Mouse (Mus musculus): ENCODE results near the gene Alkbh7. TPM values are rescaled to one million over a fixed set of nuclear protein-coding genes. Genes with fewer than 3 reads are reported as not detected.

Gene Alkbh7
- total RNA-seq, 2 experiments from 2014 or later: 15.1 to 19.8 TPM

- ATAC-seq (replicated peaks; ENCODE audit: poor library complexity): no peak
Measured at GRCm38 (mm10) chr17:56986105-56986805, 10.9 kb upstream of the Alkbh7 start.

DNA sequence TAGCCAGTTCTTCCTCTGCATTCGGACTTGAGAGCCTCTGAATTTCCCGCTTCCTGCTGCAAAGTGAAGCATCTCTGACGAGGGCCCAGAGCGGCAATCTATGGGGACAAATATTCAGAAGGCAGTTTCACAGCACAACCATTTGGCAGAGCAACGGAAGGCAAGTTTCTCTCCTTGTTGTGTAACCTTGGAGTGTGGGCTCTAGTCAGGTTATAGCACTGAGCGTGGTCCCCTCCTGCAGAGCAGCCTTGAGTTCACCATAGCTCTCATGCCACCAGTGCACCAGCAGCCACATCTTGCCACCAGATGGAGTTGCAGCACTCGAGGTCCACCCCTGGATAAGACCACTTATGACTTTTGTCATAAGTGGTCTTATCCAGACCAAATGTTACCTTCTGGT lies 8.7 kb upstream of the Alkbh7 start:
- ATAC-seq (replicated peaks; ENCODE audit: poor library complexity): no peak

DNA sequence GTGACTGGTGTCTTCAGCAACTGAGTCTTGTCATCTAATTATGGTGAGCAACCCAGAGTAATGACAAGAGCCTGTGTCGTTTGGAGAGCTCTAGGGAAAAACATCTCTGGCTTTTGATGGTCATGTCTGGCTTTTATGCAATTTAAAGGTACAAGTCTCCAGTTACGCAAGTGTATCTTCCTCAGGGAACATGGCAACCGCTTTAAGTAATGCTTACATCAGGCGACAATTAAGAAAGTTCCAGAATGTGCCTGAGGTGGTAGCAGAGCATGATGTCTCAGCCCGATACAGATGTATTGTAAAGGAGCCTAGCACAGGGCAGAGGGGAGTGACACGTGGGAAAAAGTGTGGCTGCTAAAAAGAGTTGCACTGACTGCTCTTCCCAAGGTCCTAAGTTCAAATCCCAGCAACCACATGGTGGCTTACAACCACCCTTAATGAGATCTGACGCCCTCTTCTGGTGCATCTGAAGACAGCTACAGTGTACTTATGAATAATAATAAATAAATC lies 8.2 kb upstream of the Alkbh7 start:
- no peak for ATAC-seq (replicated peaks; ENCODE audit: poor library complexity)

DNA sequence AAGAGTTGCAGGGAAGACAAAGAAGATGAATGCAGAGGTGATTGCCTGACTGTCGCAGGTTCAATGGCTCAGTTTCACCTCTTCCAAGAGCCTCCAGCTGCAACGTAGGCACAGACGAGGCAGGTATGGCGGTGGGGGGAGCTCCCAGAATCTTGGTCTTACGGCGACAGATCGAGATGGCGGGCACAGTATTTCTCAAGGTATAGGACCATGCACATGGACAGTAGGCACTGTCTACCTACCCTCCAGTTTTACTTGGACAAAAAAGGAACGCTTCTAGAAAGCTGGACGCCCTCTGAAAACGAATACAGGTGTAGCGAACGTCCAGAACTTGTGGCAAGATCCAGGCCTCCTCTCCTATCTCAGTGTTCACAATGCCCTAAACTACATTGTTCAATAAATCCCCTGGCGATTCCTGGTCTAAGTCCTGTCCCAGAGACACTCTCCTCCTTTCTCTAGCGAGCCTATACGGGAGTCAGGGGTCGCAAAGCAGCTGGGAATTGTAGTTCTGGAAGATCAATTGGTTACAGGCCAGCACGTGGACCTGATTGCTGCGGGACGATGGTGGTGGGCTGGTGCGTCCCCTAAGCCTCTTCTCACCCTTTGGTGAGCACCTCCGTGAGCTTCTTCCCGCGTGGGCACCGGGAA lies 7.5 kb upstream of the Alkbh7 start:
- peak; percentile 76 for ATAC-seq (replicated peaks; ENCODE audit: poor library complexity)

DNA sequence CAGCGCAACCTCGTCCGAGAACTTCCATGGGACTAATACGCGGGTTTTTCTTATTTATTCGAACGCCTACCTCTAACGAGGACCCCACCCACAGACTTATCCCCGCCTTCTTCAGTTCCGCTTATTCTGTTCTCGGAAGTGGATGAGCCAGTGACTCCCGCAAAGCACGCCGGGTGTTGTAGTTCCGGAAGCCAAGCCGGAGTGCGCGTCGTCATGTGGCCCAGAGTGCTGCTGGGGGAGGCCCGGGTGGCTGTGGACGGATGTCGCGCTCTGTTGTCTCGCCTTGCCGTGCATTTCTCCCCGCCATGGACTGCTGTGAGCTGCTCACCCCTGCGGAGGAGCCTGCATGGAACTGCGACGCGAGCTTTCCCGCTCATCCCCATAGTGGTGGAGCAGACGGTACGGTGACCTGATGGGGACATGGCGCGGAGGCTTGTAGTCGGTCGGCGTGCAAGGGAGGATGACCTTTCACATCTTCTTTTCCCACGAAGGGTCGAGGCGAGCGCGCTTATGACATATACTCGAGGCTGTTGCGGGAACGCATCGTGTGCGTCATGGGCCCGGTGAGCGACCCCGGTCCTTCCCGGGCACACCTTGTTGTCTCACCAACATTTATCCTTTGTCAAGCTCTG lies 6.9 kb upstream of the Alkbh7 start, which contains the start of gene Clpp:
Gene Clpp (plus strand): TSS at position 191 of the 632 bp plus-strand sequence.
- ATAC-seq (replicated peaks; ENCODE audit: poor library complexity): peak; percentile 92

GRCm38 (mm10) chr17:56990966-56991365 lies 6.2 kb upstream of the Alkbh7 start:
- ATAC-seq (replicated peaks; ENCODE audit: poor library complexity): no peak

- no peak for ATAC-seq (replicated peaks; ENCODE audit: poor library complexity)
Measured at GRCm38 (mm10) chr17:56995046-56995445, 2.1 kb upstream of the Alkbh7 start.

DNA sequence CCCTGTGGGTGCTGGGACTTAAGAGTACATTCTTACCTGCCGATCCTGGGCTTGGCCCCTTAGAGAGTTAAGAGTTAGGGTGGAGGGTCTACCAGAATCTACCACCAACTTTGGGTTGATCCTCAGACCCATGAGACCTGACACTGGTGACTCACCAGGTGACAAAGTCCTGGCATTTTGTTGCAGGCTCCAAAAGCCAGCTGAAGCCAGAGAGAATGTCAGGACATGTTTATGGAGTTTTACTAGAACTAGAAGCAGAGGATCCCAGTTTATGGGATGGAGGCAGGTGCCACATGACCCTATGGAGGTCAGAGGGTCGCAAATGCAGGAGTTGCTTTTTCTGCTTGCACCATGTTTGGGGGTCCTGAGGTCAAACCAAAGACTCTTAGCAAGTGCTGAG lies 633 bp upstream of the Alkbh7 start:
- ATAC-seq (replicated peaks; ENCODE audit: poor library complexity): no peak

DNA sequence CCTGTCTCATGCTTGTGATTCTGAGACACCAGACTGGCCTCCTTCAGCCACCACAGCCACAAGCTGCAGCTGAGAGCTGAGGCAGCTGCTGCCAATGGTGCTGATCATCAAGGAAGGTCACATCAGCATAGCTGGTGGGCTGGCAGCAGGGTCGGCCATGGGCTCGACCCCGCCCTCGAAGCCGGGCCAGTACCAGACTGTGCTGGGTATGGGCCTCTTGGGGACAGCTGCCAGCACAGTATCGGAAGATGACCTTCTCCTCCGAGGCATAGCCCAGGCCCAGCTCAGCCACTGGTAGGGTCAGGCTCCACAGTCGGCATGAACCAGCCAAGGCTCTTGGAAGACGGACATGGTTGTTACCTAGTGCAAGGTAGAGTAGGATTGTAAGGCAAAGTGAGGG lies 2.3 kb downstream of the Alkbh7 start:
- no peak for ATAC-seq (replicated peaks; ENCODE audit: poor library complexity)

DNA sequence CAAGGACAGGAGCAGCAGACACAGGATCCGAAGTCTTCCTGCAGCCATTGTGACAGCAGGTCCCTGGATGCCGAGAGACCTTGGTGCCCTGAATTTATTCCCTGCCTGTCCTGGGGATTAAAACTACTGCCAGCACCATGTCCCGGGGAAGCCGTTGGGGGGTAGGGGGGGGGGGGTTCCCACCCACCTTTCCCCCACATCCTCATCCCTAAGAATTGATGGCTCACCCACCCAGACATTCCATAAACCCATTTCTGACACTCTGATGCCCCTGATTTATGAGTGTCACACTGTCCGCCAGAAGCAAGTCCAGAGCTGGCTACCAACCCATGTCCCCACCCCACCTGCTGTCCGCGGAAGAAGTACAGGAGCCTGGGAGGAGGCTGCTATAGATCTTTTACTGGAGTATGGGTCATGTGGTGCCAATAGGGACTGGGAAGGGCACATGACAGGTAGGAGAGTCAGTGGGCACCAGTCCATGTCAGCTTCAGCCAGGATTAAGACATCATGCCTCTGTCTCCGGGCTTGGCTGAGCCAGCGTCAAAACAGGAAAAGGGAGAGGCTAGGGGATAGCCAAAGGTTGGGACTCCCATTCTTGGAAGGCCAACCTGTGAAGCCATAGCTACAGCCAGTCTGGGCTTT lies 3.0 kb downstream of the Alkbh7 start, which contains the start of gene Pspn:
Gene Pspn (minus strand): TSS at position 51 of the 642 bp plus-strand sequence.
- no peak for ATAC-seq (replicated peaks; ENCODE audit: poor library complexity)

DNA sequence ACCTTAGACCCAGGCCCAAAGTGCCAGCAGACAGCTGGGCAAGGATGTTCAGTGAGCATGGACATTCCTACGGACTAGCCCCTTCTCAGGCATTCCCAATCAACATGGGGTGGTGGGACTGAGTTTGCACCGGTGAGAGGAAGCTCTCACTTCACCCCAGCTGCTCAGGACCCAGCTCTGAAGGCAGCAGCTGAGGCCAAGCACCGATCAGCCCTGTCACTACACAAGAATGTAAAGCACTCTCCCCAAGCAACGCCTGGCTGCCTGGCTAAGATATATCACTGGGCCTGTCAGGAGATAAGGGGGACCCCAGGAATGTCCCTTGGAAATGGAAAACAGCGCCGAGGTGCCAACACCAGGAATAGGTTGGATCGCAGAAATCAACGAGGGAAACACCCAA lies 4.1 kb downstream of the Alkbh7 start:
- no peak for ATAC-seq (replicated peaks; ENCODE audit: poor library complexity)

DNA sequence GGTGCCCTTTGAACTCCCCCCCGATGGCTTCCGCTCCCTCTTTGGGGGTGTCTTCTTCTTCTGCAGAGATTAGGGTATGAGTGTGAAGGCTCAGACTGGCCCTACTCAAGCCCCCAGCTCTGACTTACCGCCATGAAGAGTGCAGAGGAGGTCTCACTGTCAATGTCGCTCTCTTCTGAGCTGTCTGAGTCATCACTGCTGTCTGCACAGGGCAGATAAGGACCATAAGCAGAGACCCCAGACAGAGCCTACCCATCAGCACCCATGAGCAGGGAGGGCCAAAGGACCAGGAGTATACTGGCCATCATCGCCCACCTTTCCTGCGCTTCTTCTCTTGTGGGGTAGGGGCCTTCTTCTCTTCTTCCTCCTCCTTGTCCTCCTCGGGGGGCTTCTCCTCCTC lies 6.9 kb downstream of the Alkbh7 start:
- ATAC-seq (replicated peaks; ENCODE audit: poor library complexity): peak; percentile 38

DNA sequence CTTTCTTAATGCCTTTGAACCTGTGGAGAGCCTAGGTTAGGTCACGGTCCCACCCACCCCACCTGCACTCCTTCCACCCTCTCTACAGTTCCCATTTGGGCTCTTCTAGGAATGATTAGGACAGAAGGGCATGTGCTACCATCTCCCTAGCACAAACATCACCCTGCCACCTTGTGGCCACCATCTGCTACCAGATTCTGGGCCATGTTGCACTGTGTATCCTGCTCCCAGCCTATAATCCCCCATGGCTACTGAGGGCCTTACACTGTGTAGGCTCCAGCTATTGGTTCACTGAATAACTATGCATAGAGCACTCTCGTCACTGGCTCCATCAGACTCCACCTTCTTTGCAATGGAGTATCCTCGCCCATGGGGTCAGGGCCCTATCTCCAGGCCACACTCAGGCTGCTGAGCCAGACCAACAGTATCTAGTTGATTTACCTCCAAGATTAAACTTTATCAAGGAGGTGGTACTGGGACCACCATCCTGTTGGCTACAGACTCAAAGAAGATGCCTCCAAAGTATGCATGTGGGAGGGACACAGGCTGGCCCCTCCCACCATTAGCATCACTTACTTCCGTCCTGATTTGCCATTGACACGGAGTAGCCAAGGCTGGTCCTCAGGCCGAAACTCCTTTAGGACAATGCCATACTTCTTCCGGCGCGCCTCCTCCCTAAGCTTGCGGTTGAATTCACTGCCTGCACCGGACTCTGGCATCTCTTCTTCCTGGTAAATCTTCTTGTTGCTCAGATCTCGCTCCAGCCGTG lies 10.2 kb downstream of the Alkbh7 start:
- peak; percentile 12; the same call in 1 of the 2 replicates for ATAC-seq (replicated peaks; ENCODE audit: poor library complexity)

DNA sequence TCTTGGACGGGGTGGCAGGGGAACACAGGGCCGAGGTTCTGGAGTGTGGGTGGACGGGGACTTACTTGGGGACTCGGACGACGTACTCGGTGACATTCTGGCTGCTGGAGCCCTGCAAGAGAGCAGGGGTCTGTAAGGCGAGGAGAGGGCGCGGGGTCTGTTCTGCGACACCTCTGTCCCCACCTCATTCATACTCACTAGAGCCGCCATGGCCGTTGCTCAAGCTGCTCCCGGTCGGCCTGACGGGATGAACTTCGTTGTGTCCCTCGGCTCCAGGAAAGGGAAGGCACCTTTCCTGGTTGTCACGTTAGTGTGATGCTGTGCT lies 13.7 kb downstream of the Alkbh7 start:
- peak; percentile 40 for ATAC-seq (replicated peaks; ENCODE audit: poor library complexity)

- peak; percentile 81 for ATAC-seq (replicated peaks; ENCODE audit: poor library complexity)
Measured at GRCm38 (mm10) chr17:57011236-57012141, 14.3 kb downstream of the Alkbh7 start, which contains the start of the genes Gtf2f1 and Gm17949. Gene Gtf2f1, minus strand, starts transcription at chr17:57011288. Gene Gm17949, plus strand, starts transcription at chr17:57011469.

DNA sequence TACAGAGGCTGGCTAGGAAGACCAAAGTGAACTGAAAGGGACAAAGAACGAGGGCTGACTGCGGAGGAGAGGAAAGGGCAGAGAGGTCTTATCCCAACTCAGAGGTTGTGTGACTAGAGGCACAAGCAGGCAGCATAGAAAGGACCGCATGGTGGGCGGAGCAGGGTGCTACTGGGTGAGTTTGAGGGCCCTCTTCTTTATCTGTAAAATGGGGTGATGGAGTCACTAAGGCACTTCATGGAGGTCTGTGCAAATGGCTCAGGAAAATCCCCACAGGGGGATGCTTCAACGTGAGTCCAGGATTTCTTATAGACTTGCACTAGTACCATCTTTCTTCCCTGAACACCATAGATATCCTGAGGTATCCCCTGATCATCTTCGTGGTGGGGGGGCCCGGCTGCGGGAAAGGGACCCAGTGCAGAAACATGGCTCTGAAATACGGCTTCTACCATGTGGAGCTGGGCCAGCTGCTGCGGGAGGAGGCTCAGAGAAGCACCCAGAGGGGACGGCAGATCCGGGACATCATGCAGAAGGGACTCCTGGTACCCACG lies 15.2 kb downstream of the Alkbh7 start:
- ATAC-seq (replicated peaks; ENCODE audit: poor library complexity): no peak

GRCm38 (mm10) chr17:57019693-57020092 lies 22.6 kb downstream of the Alkbh7 start:
- ATAC-seq (replicated peaks; ENCODE audit: poor library complexity): peak; percentile 75

DNA sequence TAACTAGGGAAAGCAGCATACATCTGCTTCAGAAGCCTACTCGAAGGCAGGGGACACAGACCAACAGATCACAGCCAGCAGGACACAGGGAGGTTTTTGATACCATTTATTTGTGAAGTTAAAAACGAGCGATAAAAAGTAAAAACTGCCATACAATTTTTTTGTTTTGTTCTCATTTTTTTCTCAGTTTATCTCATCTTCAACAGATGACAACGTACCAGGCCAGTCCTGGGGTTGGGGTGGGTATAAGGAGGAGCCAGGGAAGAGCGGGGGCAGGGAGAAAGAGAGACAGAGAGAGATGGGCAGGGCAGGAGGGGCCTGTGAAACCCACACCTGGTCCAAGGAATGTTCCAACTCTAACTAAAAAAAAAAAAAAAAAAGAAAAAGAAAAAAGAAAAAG lies 23.8 kb downstream of the Alkbh7 start:
- peak; percentile 51 for ATAC-seq (replicated peaks; ENCODE audit: poor library complexity)

DNA sequence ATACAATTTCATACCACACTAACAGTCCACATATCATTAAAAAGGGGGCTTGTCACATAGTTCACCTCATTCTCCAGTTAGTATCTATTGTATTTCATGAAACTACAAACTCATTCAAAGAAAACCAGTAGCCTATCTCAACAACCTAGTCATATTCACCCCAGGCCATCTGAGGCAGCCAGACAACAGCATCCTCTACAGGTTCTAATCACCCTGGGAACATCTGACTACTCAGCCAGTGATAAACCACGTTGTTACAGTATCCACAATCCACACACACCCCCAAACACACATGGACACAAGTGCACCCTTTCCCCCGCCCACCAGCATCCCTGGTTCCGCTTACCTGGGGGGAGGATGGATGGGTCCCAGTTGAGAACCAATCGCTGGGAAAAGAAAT lies 30.3 kb downstream of the Alkbh7 start:
- ATAC-seq (replicated peaks; ENCODE audit: poor library complexity): no peak

Measured in megakaryocyte progenitor cell, adult 5-6 weeks (primary cell).